Mouse (Mus musculus) Muller cell, postnatal 12 days (primary cell): ENCODE measurements around the gene Top1.

Experiments used
- DNase-seq: peaks from one replicate; pipeline ENCODE4 v3.0.0-alpha.2; 2015; ENCODE audit errors: inconsistent ontology term

Top1 gene

GRCm38 (mm10) chr2:160741580-160741979, 95.9 kb downstream of the Top1 start:
- DNase-seq = no peak

- no peak for DNase-seq
Measured at GRCm38 (mm10) chr2:160742161-160742609, 96.5 kb downstream of the Top1 start.

GRCm38 (mm10) chr2:160744040-160744822, 98.5 kb downstream of the Top1 start:
- DNase-seq = no peak

- no peak for DNase-seq
Measured at GRCm38 (mm10) chr2:160744823-160745210, 99.1 kb downstream of the Top1 start.

- no peak for DNase-seq
Measured at GRCm38 (mm10) chr2:160745497-160745896, 99.8 kb downstream of the Top1 start.

GRCm38 (mm10) chr2:160746637-160747036, 100.9 kb downstream of the Top1 start:
- DNase-seq = no peak

- DNase-seq = no peak
Measured at GRCm38 (mm10) chr2:160747075-160747474, 101.4 kb downstream of the Top1 start.

GRCm38 (mm10) chr2:160756583-160757203, 111.0 kb downstream of the Top1 start:
- no peak for DNase-seq

GRCm38 (mm10) chr2:160760433-160761184, 114.9 kb downstream of the Top1 start:
- DNase-seq = no peak

GRCm38 (mm10) chr2:160763816-160764215, 118.1 kb downstream of the Top1 start:
- no peak for DNase-seq

- no peak for DNase-seq
Measured at GRCm38 (mm10) chr2:160764386-160764785, 118.7 kb downstream of the Top1 start.

- no peak for DNase-seq
Measured at GRCm38 (mm10) chr2:160765096-160765495, 119.4 kb downstream of the Top1 start.

- peak; percentile 83 for DNase-seq
Measured at GRCm38 (mm10) chr2:160766371-160766771, 120.7 kb downstream of the Top1 start.

GRCm38 (mm10) chr2:160767201-160767600, 121.5 kb downstream of the Top1 start:
- DNase-seq = no peak

GRCm38 (mm10) chr2:160768097-160768695, 122.5 kb downstream of the Top1 start:
- no peak for DNase-seq

- no peak for DNase-seq
Measured at GRCm38 (mm10) chr2:160768997-160769396, 123.3 kb downstream of the Top1 start.

- no peak for DNase-seq
Measured at GRCm38 (mm10) chr2:160770409-160770808, 124.7 kb downstream of the Top1 start.

GRCm38 (mm10) chr2:160770871-160771270, 125.2 kb downstream of the Top1 start:
- DNase-seq = no peak

- no peak for DNase-seq
Measured at GRCm38 (mm10) chr2:160771325-160772276, 125.9 kb downstream of the Top1 start.
